Mouse (Mus musculus) heart, postnatal 0 days (tissue): ENCODE data around the gene Gosr2. TPM values are rescaled to one million over a fixed set of nuclear protein-coding genes. Genes with fewer than 3 reads are reported as not detected.
"Not testable (repeated sequence)": the region's sequence is repeated elsewhere in the genome, so short reads cannot be mapped to it uniquely, and the experiment has no call there.

ENCODE experiments used
- ATAC-seq: fragments of 200-750 bp; cut with Nextera tagmentation; 2 replicates; pipeline ENCODE4 v1.8.0; 2017; ENCODE audit warnings: low read depth, moderate number of reproducible peaks, moderate library complexity; ENCODE audit not compliant: insufficient read depth
- DNase-seq: peaks from one replicate; pipeline ENCODE4 v3.0.0-alpha.2; 2016; ENCODE audit warnings: low spot score
- H3K27ac ChIP-seq: fragments of 300-500 bp; sonication (generic); 2 replicates; pipeline ENCODE4 v1.5.1; 2014; ENCODE audit warnings: low read depth, mild to moderate bottlenecking
- H3K27me3 ChIP-seq: fragments of 300-500 bp; sonication (generic); 2 replicates; pipeline ENCODE4 v1.6.1; 2014; ENCODE audit warnings: low read length, mixed read lengths; ENCODE audit not compliant: control insufficient read depth, insufficient read depth
- H3K36me3 ChIP-seq: fragments of 300-500 bp; sonication (generic); replicated peaks from 2 replicates; pipeline ENCODE4 v1.6.1; 2014; ENCODE audit warnings: low read length, mixed read lengths; ENCODE audit not compliant: control insufficient read depth, insufficient read depth
- H3K4me1 ChIP-seq: fragments of 300-500 bp; sonication (generic); 2 replicates; pipeline ENCODE4 v1.6.1; 2014; ENCODE audit warnings: antibody characterized with exemption; ENCODE audit not compliant: control insufficient read depth, insufficient read depth
- H3K4me2 ChIP-seq: fragments of 300-500 bp; sonication (generic); 2 replicates; pipeline ENCODE4 v1.6.1; 2014; ENCODE audit warnings: low read depth, mild to moderate bottlenecking, low read length, moderate library complexity
- H3K4me3 ChIP-seq: fragments of 300-500 bp; sonication (generic); 2 replicates; pipeline ENCODE4 v1.5.1; 2014; ENCODE audit warnings: low read depth, low read length
- H3K9ac ChIP-seq: fragments of 300-500 bp; sonication (generic); replicated peaks from 2 replicates; pipeline ENCODE4 v1.6.1; 2014; ENCODE audit warnings: low read depth, low read length, mixed read lengths
- H3K9me3 ChIP-seq: fragments of 300-500 bp; sonication (generic); replicated peaks from 2 replicates; pipeline ENCODE4 v1.6.1; 2016; ENCODE audit warnings: low read length; ENCODE audit not compliant: control insufficient read depth
- CTCF ChIP-seq: IDR thresholded peaks from 2 replicates; pipeline ENCODE4 v1.5.1; 2016; ENCODE audit warnings: antibody characterized with exemption, control low read depth, low read depth
- EP300 ChIP-seq: IDR thresholded peaks from 2 replicates; pipeline ENCODE4 v1.6.1; 2016; ENCODE audit warnings: antibody characterized with exemption, low read depth
- WGBS: fragments of 180-500 bp; shearing (Covaris S2); extraction: QIAGEN DNeasy Blood & Tissue Kit; methylation state at CpG from one replicate; pipeline ENCODE4 v1.1.7; 2014; 5-methylcytosine and 5-hydroxymethylcytosine counted together
- polyA plus RNA-seq: library from polyadenylated mRNA; unstranded; fragments of >200 nt; fragmentation: Nextera tagmentation; extraction: Ambion mirVana; gene quantifications from 2 replicates; pipeline ENCODE4 v1.2.1, GENCODE M21; 2015
- total RNA-seq: library from RNA; depleted of rRNA; stranded (reverse); fragments of >200 nt; gene quantifications from 2 replicates; pipeline ENCODE4 v1.2.3, GENCODE M21; 2014; ENCODE audit warnings: low replicate concordance

Gosr2 gene
- total and polyA plus RNA-seq, 2 experiments from 2014 or later: 56.8 to 73.8 TPM

DNA sequence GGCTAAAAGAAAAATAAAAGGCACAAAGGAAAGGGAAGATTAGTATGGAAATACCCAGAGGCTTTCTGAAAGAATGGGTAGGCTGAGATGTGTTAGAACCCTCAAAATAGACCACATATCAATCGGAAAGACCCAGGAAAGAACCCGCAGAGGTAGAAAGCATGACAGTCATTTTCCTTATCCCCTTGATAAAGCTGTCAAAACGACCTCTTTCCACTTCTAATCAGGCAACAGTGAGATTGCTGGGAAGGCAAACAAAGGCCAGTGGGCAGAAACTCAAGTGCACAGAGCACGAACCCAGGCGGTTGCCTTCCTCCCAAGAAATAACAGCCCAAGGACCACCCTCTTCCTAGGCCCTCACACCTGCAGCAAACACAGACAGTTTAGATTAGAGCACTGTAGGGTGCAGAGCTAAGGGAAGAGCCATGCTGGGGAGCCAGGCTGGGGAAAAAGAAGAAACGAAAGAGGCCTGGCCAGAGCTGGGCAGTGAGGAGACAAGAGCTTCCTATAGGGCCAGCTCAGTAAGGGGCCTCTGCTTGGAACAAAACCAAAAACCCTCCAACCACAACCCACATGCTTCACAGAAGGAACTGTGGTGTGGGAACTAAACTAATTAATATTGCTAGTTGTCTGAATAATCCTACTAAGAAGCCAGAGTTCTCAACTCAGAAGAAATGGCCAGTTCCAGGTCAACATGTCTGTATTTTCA lies 9.3 kb downstream of the Gosr2 start:
- H3K4me2 ChIP-seq: no peak overlapping the region; the same call in 1 of the 2 replicates
- 23% methylated on average over 6 of the region's 6 CpGs for WGBS

DNA sequence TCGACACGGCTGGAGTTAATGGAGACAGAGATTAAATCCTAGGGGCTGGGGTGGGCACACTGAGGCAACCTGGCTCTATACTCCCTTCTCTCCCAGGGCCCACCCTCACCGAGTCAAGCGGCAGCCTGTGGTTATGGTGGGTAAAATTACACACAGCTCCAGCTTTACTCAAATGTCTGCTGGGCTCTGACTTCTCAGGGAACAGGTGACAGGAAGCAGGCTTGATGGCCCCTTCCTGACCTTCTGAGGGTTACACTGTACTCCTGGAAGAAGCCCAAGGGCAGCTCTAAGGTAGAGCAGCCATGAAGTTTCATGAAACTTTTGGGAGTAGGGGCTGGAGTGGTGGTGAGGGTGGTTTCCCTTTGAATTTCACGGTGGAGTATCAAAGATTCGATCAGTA lies 11.0 kb downstream of the Gosr2 start:
- 60% methylated on average over 6 of the region's 6 CpGs for whole genome bisulfite sequencing
- Histone ChIP-seq H3K9me3 (no peaks in the 10 kb centered on the region), H3K27ac (no peak overlapping the region), H3K4me1 (peaks cover 33% of the 10 kb centered on the region), H3K4me2 (no peak overlapping the region), H3K36me3 (peaks cover 70% of the 10 kb centered on the region), H3K27me3 (no peaks in the 10 kb centered on the region), H3K9ac (no peak overlapping the region), H3K4me3 (no peak overlapping the region)
- ATAC-seq: no peak
- no peak for DNase-seq
- TF ChIP-seq EP300 (no peak), CTCF (no peak)

More for the DNA sequence above, 9.3 kb downstream of the Gosr2 start:
- TF ChIP-seq EP300 (no peak), CTCF (no peak)
- no peak overlapping the region for H3K4me3 ChIP-seq
- H3K27ac ChIP-seq: peak overlapping the region; percentile 52; the same call in 1 of the 2 replicates
- H3K9ac ChIP-seq: no peak overlapping the region
- ATAC-seq (no peak), DNase-seq (no peak)
- H3K9me3 ChIP-seq: no peaks in the 10 kb centered on the region
- H3K4me1 ChIP-seq: peaks cover 36% of the 10 kb centered on the region
- peaks cover 53% of the 10 kb centered on the region for H3K36me3 ChIP-seq
- no peaks in the 10 kb centered on the region for H3K27me3 ChIP-seq

DNA sequence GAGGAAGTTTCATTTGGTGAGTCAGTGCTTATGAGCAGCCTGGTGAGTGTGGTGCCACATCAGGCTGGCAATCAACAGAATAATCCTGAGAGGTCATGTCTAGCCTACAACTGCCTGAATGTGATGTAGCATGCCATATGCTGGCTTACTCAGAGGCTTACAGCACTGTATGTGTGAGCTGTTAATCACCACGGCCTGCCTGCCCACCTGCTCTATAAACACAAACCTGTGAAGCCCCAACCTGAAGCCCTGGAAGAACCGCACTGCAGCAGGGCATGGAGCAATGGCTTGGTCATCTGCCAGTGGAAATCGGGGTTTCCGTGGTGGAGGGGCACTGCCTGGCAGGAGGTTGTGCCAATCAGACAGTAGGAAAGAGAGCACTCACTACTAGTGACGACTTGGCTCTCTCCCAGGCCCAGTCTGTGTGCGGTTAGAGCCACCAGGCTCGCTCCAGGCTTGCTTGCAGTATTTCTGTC lies 12.4 kb downstream of the Gosr2 start:
- H3K9ac ChIP-seq: no peak overlapping the region
- H3K4me3 ChIP-seq: no peak overlapping the region
- H3K36me3 ChIP-seq: peaks cover 84% of the 10 kb centered on the region
- no peak; the same call in 1 of the 2 replicates for ATAC-seq
- no peaks in the 10 kb centered on the region for H3K9me3 ChIP-seq
- H3K4me1 ChIP-seq: peaks cover 20% of the 10 kb centered on the region
- DNase-seq: no peak
- H3K4me2 ChIP-seq: no peak overlapping the region
- TF ChIP-seq EP300 (no peak), CTCF (no peak)
- 48% methylated on average over 7 of the region's 7 CpGs for WGBS
- H3K27me3 ChIP-seq: no peaks in the 10 kb centered on the region
- no peak overlapping the region for H3K27ac ChIP-seq

DNA sequence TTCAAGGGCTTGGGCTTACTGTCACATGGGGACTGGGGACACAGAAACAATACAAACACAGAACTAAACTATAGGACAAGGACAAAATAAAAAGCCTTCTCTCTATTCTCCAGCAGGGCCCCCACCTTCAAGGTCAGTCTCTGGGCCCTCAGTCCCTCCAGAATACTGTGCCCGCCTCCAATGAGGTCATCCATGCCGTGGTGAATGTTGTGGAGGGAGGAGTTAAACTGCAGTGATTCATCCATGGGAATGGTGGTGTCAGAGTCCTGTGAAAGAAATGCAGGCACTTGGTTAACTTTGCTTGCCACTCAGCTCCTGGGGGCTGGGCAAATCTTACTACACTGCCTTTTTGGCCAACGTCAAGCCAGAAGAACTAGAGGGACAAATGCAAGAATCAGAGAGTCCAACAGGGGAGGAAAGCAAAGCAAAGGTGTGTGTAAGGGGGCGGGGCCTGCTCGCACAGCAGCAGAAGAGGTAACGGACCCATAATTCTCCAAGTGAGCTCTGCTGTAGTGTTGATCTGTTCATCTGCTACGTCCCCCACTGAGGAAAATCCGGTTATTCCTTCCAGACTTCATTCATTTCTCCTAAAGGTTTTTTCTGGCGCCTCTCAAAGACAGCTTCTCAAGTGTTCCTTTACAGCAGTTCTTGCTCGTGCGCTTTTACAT lies 13.9 kb downstream of the Gosr2 start:
- Histone ChIP-seq H3K4me1 (peaks cover 7% of the 10 kb centered on the region), H3K4me3 (no peak overlapping the region), H3K9me3 (no peaks in the 10 kb centered on the region), H3K9ac (no peak overlapping the region), H3K4me2 (no peak overlapping the region), H3K27me3 (no peaks in the 10 kb centered on the region), H3K36me3 (peaks cover 94% of the 10 kb centered on the region), H3K27ac (no peak overlapping the region)
- DNase-seq (no peak), ATAC-seq (peak; percentile 27; the same call in 1 of the 2 replicates)
- TF ChIP-seq EP300: no peak
- TF ChIP-seq CTCF: no peak
- WGBS: 68% methylated on average over 11 of the region's 11 CpGs

DNA sequence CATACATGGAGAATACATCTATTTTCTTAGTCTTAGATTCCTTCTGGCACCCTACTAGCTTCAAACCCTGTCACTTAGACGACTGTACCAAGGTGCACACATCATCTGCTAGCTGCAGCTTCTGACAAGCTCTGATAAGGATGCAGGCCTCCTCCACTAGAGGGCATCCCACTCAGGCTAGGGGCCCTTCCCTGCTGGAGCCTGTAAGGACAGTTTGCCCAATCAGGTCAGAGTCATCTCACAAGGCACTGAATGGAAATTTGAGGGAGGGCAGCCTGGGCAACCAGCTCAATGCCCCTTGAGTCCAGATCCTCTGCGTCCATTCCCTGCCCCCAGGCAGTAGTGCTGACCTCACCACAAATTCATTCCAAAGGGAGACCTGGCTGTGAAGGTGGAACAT lies 20.7 kb downstream of the Gosr2 start:
- peak; percentile 55 for TF ChIP-seq CTCF
- H3K27ac ChIP-seq, H3K4me3 ChIP-seq, H3K9ac ChIP-seq, H3K4me2 ChIP-seq, H3K4me1 ChIP-seq, DNase-seq, ATAC-seq, H3K27me3 ChIP-seq, H3K9me3 ChIP-seq: not testable (repeated sequence)
- WGBS: 40% methylated on average over 2 of the region's 2 CpGs
- peaks cover 51% of the 10 kb centered on the region for H3K36me3 ChIP-seq
